Mouse (Mus musculus) megakaryocyte progenitor cell, adult 5-6 weeks (primary cell): ENCODE results near the gene Slc9a2. TPM values are rescaled to one million over a fixed set of nuclear protein-coding genes. Genes with fewer than 3 reads are reported as not detected.
"Not testable (repeated sequence)": the region's sequence is repeated elsewhere in the genome, so short reads cannot be mapped to it uniquely, and the experiment has no call there.

Source experiments
- ATAC-seq: replicated peaks from 2 replicates; pipeline ENCODE4 v1.8.0; 2016; ENCODE audit warnings: mild to moderate bottlenecking, moderate TSS enrichment, inconsistent platforms; ENCODE audit not compliant: poor library complexity
- total RNA-seq, 2 experiments: library from RNA; stranded (forward) in 1 of 2; stranded (reverse) in 1 of 2; fragments of 157-497, 149-512 nt in 1 of 2; fragments of 200-1000 nt in 1 of 2; gene quantifications; 2 replicates each; pipeline versions ENCODE4 v1.2.3 to v1.2.4; 2015 to 2017

Gene Slc9a2
- total RNA-seq (2015) (not detected in 2 replicates), total RNA-seq (2017) (0.04 and 0.10 TPM in 2 replicates)

- ATAC-seq: no peak
These were observed at the start of gene Slc9a2 for GRCm38 (mm10) chr1:40680067-40680867. TSS of gene Slc9a2 (plus strand) at chr1:40680574.

- ATAC-seq: peak; percentile 49
These were observed 47.8 kb upstream of the Slc9a2 start for GRCm38 (mm10) chr1:40632407-40633062.

- ATAC-seq: peak; percentile 97
These were observed 45.8 kb upstream of the Slc9a2 start for GRCm38 (mm10) chr1:40634608-40635007.

DNA sequence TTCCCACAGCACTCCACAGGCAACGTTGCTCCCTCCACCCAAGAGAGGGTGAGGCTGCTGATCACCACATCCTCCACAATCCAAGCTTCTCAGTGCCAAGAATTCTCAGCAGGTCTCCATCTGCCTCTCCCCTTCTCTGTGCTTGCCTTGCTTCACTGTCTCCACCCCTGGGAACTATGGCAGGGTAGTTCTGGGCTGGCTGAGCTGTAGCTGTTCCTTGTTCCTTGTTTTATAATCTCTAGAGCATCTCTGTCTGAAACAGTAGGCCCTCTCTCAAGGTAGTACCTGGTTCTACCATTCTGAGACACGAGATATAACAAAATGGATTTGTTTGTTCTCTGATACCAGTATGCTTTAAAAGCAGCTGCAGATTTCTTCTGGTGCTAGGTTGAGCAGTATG, 32.1 kb upstream of the Slc9a2 start:
- ATAC-seq: no peak

DNA sequence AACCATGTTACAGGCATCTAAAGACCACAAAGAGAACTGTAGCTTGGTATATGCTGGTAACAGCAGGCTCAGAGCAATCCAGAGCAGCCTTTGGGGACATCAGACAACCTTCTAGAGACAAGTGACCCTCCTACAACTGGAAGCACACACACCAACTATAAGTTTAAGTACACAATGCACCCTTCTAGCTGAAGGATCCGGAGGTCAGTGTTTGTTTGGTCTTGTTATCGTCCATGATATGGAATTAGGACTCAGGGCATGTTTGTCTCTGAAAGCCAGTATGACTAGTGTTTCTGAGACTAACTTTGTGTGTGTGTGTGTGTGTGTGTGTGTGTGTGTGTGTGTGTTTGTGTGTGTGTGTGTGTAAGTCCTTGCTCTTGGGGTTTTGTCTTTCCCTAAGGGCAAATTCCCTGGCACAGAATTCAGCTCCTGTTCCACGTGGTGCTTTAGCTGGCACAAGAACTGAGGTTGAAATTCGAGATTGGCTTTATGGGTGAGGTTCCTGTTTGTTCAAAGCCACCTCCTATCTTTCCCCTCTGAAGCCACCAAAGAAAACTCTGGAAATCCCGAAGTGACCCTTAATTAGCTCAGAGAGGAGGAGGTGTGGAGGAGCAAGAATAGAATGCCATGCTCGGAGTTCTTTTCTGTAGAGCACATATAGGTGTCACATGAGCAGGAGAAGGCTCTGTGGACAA, 29.4 kb upstream of the Slc9a2 start:
- ATAC-seq: no peak

GRCm38 (mm10) chr1:40657035-40657434, 23.3 kb upstream of the Slc9a2 start:
- ATAC-seq: no peak

GRCm38 (mm10) chr1:40657978-40658496, 22.3 kb upstream of the Slc9a2 start:
- ATAC-seq: peak; percentile 92

DNA sequence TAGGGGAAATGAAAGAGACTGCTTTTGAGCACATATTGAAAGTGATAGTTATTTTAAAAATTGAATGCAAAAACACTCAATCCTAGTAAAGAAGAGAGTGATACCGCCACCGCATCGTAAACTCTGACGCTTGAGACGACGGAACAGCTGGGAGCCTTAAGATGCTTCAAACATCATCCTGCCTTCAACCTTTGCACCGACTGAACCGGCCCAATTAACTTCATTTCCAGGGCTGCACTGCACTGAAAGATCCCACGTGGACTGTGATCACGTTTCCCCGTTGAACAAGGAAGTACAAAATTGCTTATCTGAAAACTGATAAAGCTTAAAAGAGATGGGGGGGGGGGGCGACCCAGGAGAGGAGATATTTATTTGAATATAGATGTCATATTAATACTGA, 21.4 kb upstream of the Slc9a2 start:
- ATAC-seq: no peak

- ATAC-seq: no peak
These were observed 20.9 kb upstream of the Slc9a2 start for GRCm38 (mm10) chr1:40659496-40659895.

- ATAC-seq: no peak
These were observed 19.5 kb upstream of the Slc9a2 start for GRCm38 (mm10) chr1:40660838-40661237.

- ATAC-seq: no peak
These were observed 14.7 kb upstream of the Slc9a2 start for GRCm38 (mm10) chr1:40665401-40666370.

- ATAC-seq: not testable (repeated sequence)
These were observed 12.9 kb upstream of the Slc9a2 start for GRCm38 (mm10) chr1:40667442-40667841.

- no peak for ATAC-seq
These were observed 10.3 kb upstream of the Slc9a2 start for GRCm38 (mm10) chr1:40670025-40670424.

- ATAC-seq: peak; percentile 46; the same call in 1 of the 2 replicates
These were observed 8.9 kb upstream of the Slc9a2 start for GRCm38 (mm10) chr1:40671490-40671889.

DNA sequence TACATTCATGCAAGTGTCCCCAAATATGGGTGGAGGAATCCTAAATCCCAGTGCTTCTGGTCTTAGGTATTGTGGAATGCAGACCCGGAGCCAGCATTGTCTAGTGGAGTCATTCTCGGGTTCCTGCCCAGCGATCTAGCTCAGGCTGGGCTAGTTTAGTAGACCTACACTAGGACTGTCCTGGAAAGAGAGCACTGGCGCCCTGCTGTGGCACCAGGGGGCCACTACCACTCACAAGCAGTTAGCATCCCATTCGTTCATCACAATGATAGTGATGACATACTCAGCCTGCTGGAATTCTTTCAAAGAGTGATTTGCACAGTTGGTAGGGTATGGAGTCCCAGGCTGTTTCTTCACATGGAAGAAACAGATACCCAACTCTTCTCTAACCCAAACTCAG, 3.1 kb upstream of the Slc9a2 start:
- peak; percentile 52; the same call in 1 of the 2 replicates for ATAC-seq

DNA sequence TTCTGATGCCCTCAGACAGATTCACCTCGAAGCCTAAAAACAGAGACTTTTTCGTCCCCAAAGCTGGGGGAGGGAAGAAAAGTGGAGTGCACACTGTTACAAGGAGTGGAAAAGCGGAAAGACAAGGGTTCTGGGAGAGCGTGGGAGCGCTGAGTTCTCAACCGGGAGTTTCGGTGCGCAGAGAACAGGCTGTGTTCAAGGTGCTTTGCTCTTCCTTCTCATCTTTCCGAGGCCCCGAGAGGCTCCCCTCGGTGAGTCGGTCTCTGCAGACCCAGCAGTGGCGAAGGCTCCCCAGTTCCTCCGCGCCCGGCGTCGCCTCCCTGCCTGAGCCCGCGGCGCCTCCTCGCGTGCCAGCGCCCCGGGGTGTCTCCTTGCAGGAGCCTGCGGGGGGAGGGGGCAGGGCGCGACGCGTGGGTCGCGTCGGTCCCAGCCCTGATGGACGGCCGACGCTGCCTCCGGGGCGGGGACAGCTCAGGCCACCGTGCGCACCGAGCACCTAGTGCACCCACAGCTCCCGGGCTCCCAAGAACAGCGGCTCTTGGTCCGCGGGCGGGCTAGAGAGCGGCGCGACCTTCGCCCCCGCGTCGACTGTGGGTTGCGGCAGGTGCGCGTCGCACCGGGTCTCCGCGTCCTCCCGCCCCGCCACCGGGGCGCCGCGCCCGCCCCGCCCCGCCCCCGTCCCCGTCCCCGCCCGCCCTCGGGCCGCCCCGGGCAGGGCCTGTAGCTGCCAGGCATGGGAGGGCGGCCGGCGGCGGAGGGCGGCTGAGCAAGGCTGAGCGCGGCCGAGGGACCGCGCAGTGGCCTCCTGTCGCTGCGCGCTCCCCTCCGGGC, 709 bp downstream of the Slc9a2 start:
- peak; percentile 35 for ATAC-seq

DNA sequence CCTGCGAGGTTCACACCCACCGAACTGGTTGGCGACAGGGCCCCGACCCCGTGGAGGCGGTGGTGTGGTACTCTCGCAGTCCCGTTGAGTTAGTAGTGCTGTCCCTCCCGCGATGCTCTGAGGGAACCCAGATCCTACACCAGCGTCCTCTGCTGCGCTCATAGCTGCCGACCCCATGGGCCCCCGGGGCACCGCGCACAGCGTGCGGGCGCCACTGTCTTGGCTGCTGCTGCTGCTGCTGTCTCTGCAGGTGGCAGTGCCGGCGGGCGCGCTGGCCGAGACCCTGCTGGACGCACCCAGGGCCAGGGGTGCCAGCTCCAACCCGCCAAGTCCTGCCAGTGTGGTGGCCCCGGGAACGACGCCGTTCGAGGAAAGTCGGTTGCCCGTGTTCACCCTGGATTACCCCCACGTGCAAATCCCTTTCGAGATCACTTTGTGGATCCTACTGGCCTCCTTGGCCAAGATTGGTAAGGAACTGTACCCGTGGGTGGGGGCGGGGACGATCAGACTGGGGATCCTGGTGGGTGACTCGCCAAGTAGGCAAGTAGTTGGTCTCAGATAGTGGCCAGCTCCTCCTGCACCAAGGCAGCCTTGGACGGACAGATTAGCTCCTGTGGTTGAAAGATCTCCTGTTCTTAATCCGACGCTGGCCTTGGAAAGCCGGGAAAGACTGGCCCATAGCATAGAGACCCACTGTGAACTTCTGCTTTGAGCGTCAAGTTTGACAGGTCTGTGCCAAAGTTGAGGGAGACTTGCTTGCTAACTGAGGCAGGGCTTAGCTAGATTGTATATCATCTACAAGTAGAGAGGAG, 1.5 kb downstream of the Slc9a2 start:
- ATAC-seq: peak; percentile 23; the same call in 1 of the 2 replicates

- ATAC-seq: no peak
These were observed 13.9 kb downstream of the Slc9a2 start for GRCm38 (mm10) chr1:40694296-40694695.
